Mouse (Mus musculus): ENCODE results near the gene Cadps2.

DNA sequence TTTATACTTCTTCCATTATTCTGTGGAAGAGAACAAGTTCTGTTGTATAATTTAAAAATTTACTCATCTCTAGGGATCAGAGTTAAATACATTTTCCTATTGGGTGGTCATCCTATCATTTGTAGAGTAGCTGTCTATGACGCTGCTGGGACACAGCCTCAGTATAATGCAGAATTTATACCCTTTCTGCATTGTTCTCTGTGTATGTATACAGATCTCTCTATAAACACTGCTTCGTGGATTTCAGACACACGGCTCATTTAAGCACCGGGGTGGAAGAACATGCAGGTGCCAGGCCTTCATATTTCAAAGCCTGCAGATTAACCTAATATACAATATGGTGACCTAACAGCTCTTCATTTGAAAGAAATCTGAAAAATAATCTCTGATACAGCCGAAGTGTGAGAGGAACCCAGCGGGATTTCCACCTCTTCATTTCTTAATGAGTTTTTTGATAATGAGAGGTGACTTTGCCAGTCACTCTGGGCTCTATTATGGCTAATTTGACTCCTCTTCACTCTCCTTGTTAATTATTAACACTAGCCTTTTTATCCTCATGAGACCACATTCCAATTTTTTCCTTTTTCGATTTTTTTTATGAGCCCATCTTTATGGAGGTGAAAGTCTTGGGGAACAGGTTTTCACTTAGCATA is 501.7 kb downstream of the Cadps2 start:
- TF ChIP-seq CTCF (conservative IDR thresholded peaks at IDR 0.05 in 1 of 2, IDR thresholded peaks at IDR 0.05 in 1 of 2; ENCODE audit: low read depth in 2 of 2, low read length in 2 of 2), result no peak
- no peak for TF ChIP-seq MAFK (IDR thresholded peaks at IDR 0.05; ENCODE audit: insufficient replicate concordance, low read length)
- TF ChIP-seq JUND (conservative IDR thresholded peaks at IDR 0.05; ENCODE audit: low read depth, low read length), result no peak
- TF ChIP-seq IRF4 (IDR thresholded peaks at IDR 0.05; ENCODE audit: low read depth, low read length), result no peak
- no peak for TF ChIP-seq RCOR1 (conservative IDR thresholded peaks at IDR 0.05; ENCODE audit: low read depth, low read length)
- no peak for TF ChIP-seq EP300 (IDR thresholded peaks at IDR 0.05; ENCODE audit: low read length)
- TF ChIP-seq MAX (IDR thresholded peaks at IDR 0.05; ENCODE audit: low read length), result no peak
- TF ChIP-seq SIN3A (IDR thresholded peaks at IDR 0.05; ENCODE audit: low read length), result no peak
- TF ChIP-seq ZMIZ1 (IDR thresholded peaks at IDR 0.05; ENCODE audit: low read depth, low read length), result no peak
- TF ChIP-seq ETS1 (conservative IDR thresholded peaks at IDR 0.05; ENCODE audit: low read depth, low read length), result no peak
- no peak for TF ChIP-seq MAZ (IDR thresholded peaks at IDR 0.05; ENCODE audit: low read depth, low read length)
- no peak for TF ChIP-seq POLR2A (IDR thresholded peaks at IDR 0.05; ENCODE audit: low read depth, low read length)

Data from CH12.LX (cell line).